Mouse (Mus musculus) WW6 (cell line): ENCODE measurements around the gene H3f3b.

Experiments used
- DNase-seq: peaks from one replicate; pipeline ENCODE4 v3.0.0-alpha.2; 2013; ENCODE audit warnings: low read depth, low spot score

Gene H3f3b

DNA sequence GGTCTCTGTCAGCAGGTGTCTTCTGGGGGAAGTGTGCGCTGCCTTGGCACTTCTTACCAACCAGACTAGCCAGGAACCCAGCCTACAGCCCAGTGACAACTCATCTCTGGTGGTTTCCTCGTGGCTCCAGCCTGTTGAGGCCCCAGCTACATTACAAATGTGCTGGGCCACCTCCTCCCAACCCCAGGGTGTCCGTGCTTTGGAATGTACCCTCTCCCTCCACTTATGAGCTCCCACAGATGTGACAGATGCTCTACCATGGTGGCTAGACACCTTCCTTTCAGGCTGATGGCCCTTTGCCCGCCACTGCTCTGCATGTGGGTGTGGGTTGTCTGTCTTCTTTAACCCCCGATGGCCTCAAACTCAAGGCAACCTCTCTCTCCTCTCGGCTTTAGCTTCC lies 26.0 kb downstream of the H3f3b start:
- DNase-seq: no peak

- DNase-seq: no peak
Observed at GRCm38 (mm10) chr11:116000607-116001006, 27.2 kb downstream of the H3f3b start.

GRCm38 (mm10) chr11:115999538-116000143 lies 28.1 kb downstream of the H3f3b start:
- DNase-seq: no peak

- DNase-seq: no peak
Observed at GRCm38 (mm10) chr11:115999027-115999426, 28.7 kb downstream of the H3f3b start.

DNA sequence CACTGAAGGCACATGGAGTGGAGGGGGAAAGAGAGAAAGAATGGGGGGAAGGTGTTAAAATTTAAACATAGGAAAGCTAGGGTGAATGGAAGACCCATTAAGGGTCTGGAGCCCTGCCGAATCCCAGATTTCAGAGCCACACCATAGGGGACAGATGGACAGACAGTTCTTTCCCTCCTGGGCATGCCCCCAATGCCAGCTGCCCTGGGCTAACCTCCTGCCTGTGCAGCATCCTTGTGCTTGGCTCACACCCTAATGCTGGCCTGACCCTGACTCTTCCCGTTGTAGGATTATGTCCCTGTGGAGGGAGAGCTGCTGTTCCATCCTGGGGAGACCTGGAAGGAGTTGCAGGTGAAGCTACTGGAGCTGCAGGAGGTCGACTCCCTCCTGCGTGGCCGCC lies 30.1 kb downstream of the H3f3b start:
- DNase-seq: no peak

DNA sequence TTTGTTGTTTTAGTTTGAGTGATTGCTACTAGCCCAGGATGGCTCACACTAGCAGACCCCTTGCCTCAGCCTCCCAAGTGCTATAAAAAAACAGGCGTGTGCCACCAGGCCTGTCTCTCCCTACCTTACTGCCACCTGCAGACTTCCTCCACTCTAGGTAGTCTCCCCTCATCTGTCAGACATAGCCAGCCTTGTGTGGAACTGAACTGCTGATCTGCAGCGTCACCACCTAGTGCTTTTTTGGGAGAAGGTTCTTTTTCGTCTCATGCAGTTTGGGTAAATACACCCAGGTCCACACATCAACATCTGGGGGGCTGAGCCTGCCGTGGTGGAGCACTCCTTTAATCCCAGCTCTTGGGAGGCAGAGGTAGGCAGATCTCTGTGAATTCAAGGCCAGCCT lies 30.7 kb downstream of the H3f3b start:
- no peak for DNase-seq

GRCm38 (mm10) chr11:115995256-115995655 lies 32.5 kb downstream of the H3f3b start:
- no peak for DNase-seq

GRCm38 (mm10) chr11:115992098-115992497 lies 35.7 kb downstream of the H3f3b start:
- DNase-seq: no peak

GRCm38 (mm10) chr11:115989686-115990085 lies 38.1 kb downstream of the H3f3b start:
- no peak for DNase-seq

- DNase-seq: no peak
Observed at GRCm38 (mm10) chr11:115983291-115983690, 44.5 kb downstream of the H3f3b start.

GRCm38 (mm10) chr11:115982472-115982871 lies 45.3 kb downstream of the H3f3b start:
- no peak for DNase-seq

DNA sequence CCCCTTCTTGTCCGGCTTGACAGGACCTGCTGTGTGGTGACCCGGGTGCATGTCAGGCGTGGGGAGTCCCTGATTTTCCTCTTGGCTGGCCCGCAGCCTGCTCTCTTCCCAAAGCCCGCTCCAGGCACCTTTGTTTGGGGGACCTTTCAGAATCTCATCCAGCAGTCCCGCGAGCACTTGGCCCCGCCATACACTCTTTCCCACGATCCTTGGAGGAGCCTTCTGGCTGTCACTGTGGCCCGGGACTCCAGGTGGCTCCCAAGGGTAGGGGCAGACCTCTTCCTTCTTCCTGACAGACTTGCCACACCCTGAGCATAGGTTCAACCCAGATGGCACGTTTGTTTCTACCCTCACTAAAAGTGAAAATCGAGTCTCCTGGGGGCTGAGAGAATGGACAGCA lies 52.2 kb downstream of the H3f3b start:
- DNase-seq: no peak

DNA sequence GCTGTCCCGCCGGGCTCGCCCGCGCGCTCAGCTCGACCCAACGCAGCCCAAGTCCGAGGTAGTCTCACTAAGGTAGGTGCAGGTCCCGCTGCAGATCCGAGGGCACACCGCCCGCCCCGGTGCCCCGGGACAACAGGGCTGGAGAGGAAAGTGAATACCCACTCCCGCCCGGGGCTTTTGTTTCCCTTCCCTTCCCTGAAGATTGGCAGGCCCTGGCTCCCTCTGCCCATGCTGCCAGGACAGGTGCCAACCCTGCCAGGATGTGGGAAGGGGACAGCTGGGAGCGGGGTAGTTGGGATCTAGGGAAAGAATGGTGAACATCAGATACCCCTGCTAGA lies 52.7 kb downstream of the H3f3b start:
- DNase-seq: no peak

DNA sequence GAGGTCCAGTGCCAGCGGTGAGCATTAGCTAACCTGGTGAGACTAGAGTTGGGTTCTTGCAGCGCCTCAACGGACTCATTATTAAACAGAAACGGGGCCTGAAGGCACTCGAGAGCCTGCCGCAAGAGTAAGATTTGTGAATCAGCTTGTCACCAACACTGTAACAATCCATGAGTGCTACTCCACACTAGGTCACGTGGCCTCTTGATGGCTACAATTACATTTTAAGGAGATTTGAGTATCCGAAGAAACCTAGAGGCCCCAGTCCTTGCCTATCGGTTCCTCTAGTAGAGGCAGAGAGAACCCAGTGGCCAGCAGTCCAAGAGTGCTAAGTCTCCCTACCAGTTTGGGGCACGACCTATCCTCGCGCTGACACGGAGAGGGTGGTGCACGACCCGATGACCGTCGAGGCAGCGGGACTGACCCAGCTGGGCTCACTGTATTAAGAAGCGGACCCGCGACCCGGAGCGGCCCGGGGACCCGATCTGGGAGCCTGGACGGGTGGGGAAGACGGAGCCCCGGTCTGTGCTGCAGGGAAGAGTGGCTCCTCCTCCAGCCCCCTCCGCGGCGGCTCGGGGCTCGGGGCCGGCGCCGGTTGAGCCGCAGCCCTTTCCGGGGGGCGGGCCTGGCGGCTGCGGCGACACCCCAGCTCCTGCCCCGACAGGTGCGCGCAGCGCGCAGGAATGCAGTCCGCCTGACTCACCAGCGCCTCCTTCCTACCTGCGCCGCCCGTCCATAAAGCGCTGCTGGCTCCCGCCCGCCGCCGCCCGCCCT lies 53.3 kb downstream of the H3f3b start, which contains the start of gene Itgb4:
Gene Itgb4 (plus strand): TSS at position 401 of the 774 bp plus-strand sequence.
- no peak for DNase-seq
